Mouse (Mus musculus): Measurements from ENCODE around the gene Atp13a2. TPM values are rescaled to one million over a fixed set of nuclear protein-coding genes. Genes with fewer than 3 reads are reported as not detected.

The Atp13a2 gene
- polyA plus RNA-seq, 1 experiment from 2014 or later = 79.9 TPM

DNA sequence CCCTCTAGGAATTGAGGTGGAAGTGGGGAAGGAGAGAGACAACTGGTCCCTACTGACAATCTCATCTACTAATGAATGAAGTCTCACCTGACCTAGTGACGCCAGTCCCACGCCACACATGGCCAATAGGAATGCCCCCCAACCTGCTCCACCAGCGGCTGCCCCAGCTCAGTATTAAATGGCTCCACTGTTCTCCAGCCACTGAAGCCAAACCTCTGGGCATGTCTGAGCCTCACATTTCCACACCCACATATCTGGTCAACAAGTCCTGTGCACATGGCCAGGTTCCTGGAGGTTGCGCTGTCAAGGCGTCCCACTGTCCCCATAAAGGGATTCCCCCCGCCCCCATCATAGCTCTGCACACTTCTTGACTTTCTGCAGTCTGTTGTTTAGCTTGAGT is 2.1 kb upstream of the Atp13a2 start:
- DNase-seq (ENCODE audit: low spot score) = no peak
- Histone ChIP-seq H3K4me3 (ENCODE audit: low read depth, low read length) (no peak overlapping the region), H3K27me3 (replicated peaks; ENCODE audit: control insufficient read depth, insufficient read depth, low read length) (no peaks in the 10 kb centered on the region), H3K36me3 (ENCODE audit: control insufficient read depth, insufficient read depth, low read length) (peaks cover 4% of the 10 kb centered on the region), H3K27ac (ENCODE audit: low read depth, low read length) (no peak overlapping the region), H3K4me1 (ENCODE audit: control insufficient read depth, insufficient read depth, low read length) (peaks cover 16% of the 10 kb centered on the region), H3K4me2 (ENCODE audit: low read length) (no peak overlapping the region), H3K9ac (ENCODE audit: low read length) (no peak overlapping the region), H3K9me3 (replicated peaks; ENCODE audit: control insufficient read depth, low read length) (no peaks in the 10 kb centered on the region)
- ATAC-seq = no peak
- 92% methylated on average over 6 of the region's 6 CpGs for WGBS

- Histone ChIP-seq H3K4me1 (ENCODE audit: control insufficient read depth, insufficient read depth, low read length) (peaks cover 16% of the 10 kb centered on the region), H3K27me3 (replicated peaks; ENCODE audit: control insufficient read depth, insufficient read depth, low read length) (no peaks in the 10 kb centered on the region), H3K9ac (ENCODE audit: low read length) (peak overlapping the region; percentile 95), H3K4me3 (ENCODE audit: low read depth, low read length) (peak overlapping the region; percentile 87), H3K27ac (ENCODE audit: low read depth, low read length) (peak overlapping the region; percentile 75), H3K36me3 (ENCODE audit: control insufficient read depth, insufficient read depth, low read length) (peaks cover 7% of the 10 kb centered on the region; the same call in 1 of the 2 replicates), H3K9me3 (replicated peaks; ENCODE audit: control insufficient read depth, low read length) (no peaks in the 10 kb centered on the region), H3K4me2 (ENCODE audit: low read length) (peak overlapping the region; percentile 74)
- DNase-seq (ENCODE audit: low spot score) (peak; percentile 14), ATAC-seq (peak; percentile 35)
- 28% methylated on average over 14 of the region's 15 CpGs for WGBS
Observed at GRCm38 (mm10) chr4:140986024-140986710, 506 bp upstream of the Atp13a2 start.

DNA sequence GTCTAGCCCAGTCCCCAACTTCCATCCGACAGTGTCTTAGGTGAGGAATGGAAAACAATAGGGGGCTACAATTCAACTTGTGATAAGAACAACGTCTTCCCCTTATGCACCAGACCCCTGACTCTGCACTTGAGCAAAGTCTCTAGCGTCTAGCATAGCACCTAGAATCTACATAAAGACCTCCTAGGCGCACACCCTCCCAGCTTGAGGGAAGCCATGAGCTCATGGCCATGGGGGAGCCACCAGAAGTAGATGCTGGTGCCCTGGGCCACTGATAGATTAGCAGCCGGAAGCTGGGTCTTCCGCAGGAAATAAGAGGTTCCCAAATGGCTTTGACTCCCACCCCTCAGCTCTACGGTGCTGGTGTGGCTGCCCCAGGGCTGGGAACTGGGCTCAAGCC is 803 bp downstream of the Atp13a2 start:
- H3K4me1 ChIP-seq (ENCODE audit: control insufficient read depth, insufficient read depth, low read length) = peaks cover 16% of the 10 kb centered on the region
- H3K9ac ChIP-seq (ENCODE audit: low read length) = peak overlapping the region; percentile 95
- H3K27me3 ChIP-seq (replicated peaks; ENCODE audit: control insufficient read depth, insufficient read depth, low read length) = no peaks in the 10 kb centered on the region
- peaks cover 13% of the 10 kb centered on the region for H3K36me3 ChIP-seq (ENCODE audit: control insufficient read depth, insufficient read depth, low read length)
- no peaks in the 10 kb centered on the region for H3K9me3 ChIP-seq (replicated peaks; ENCODE audit: control insufficient read depth, low read length)
- H3K27ac ChIP-seq (ENCODE audit: low read depth, low read length) = no peak overlapping the region
- H3K4me2 ChIP-seq (ENCODE audit: low read length) = peak overlapping the region; percentile 74
- H3K4me3 ChIP-seq (ENCODE audit: low read depth, low read length) = peak overlapping the region; percentile 87
- ATAC-seq = no peak; the same call in 1 of the 2 replicates
- WGBS = 34% methylated on average over 7 of the region's 7 CpGs
- DNase-seq (ENCODE audit: low spot score) = peak; percentile 18

- no peaks in the 10 kb centered on the region for H3K27me3 ChIP-seq (replicated peaks; ENCODE audit: control insufficient read depth, insufficient read depth, low read length)
- no peak for ATAC-seq
- H3K27ac ChIP-seq (ENCODE audit: low read depth, low read length) = no peak overlapping the region
- 0 out of 2 replicates have a peak overlapping the region, but pooled peaks have one; percentile 13 for H3K9ac ChIP-seq (ENCODE audit: low read length)
- H3K36me3 ChIP-seq (ENCODE audit: control insufficient read depth, insufficient read depth, low read length) = peaks cover 25% of the 10 kb centered on the region
- DNase-seq (ENCODE audit: low spot score) = no peak
- peaks cover 11% of the 10 kb centered on the region for H3K4me1 ChIP-seq (ENCODE audit: control insufficient read depth, insufficient read depth, low read length)
- H3K9me3 ChIP-seq (replicated peaks; ENCODE audit: control insufficient read depth, low read length) = no peaks in the 10 kb centered on the region
- WGBS = 59% methylated on average over 7 of the region's 7 CpGs
- H3K4me2 ChIP-seq (ENCODE audit: low read length) = peak overlapping the region; percentile 74
- no peak overlapping the region for H3K4me3 ChIP-seq (ENCODE audit: low read depth, low read length)
Observed at GRCm38 (mm10) chr4:140988706-140989290, 2.1 kb downstream of the Atp13a2 start.

- ATAC-seq (no peak), DNase-seq (ENCODE audit: low spot score) (no peak)
- Histone ChIP-seq H3K27me3 (replicated peaks; ENCODE audit: control insufficient read depth, insufficient read depth, low read length) (no peaks in the 10 kb centered on the region), H3K4me2 (ENCODE audit: low read length) (no peak overlapping the region), H3K4me1 (ENCODE audit: control insufficient read depth, insufficient read depth, low read length) (peaks cover 11% of the 10 kb centered on the region), H3K9me3 (replicated peaks; ENCODE audit: control insufficient read depth, low read length) (no peaks in the 10 kb centered on the region), H3K9ac (ENCODE audit: low read length) (no peak overlapping the region), H3K36me3 (ENCODE audit: control insufficient read depth, insufficient read depth, low read length) (peaks cover 31% of the 10 kb centered on the region), H3K4me3 (ENCODE audit: low read depth, low read length) (no peak overlapping the region), H3K27ac (ENCODE audit: low read depth, low read length) (no peak overlapping the region)
- 97% methylated on average over 14 of the region's 14 CpGs for WGBS
Observed at GRCm38 (mm10) chr4:140989447-140989846, 2.8 kb downstream of the Atp13a2 start.

DNA sequence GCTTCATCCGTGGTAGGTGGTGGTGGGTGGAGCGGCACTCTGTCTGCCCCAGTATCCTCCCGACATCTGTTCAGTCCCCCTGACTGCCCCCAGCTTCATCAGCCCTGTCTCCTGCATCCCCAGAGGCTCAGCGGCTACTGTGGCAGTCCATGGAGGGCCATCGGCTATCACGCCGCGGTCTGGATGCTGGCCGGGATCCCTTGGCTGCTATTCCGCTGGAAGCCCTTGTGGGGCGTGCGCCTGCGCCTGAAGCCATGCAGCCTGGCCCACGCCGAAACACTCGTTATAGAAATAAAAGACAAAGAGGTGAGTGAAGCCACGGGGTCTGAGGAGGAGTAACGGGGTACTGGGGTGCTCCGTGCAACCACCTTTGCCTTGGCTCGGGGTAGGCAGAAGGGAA is 5.5 kb downstream of the Atp13a2 start:
- Histone ChIP-seq H3K4me1 (ENCODE audit: control insufficient read depth, insufficient read depth, low read length) (peaks cover 11% of the 10 kb centered on the region), H3K9ac (ENCODE audit: low read length) (no peak overlapping the region), H3K36me3 (ENCODE audit: control insufficient read depth, insufficient read depth, low read length) (peaks cover 59% of the 10 kb centered on the region), H3K9me3 (replicated peaks; ENCODE audit: control insufficient read depth, low read length) (no peaks in the 10 kb centered on the region), H3K4me3 (ENCODE audit: low read depth, low read length) (no peak overlapping the region), H3K27ac (ENCODE audit: low read depth, low read length) (no peak overlapping the region), H3K27me3 (replicated peaks; ENCODE audit: control insufficient read depth, insufficient read depth, low read length) (no peaks in the 10 kb centered on the region), H3K4me2 (ENCODE audit: low read length) (no peak overlapping the region)
- WGBS = 85% methylated on average over 20 of the region's 20 CpGs
- ATAC-seq (no peak), DNase-seq (ENCODE audit: low spot score) (no peak)

DNA sequence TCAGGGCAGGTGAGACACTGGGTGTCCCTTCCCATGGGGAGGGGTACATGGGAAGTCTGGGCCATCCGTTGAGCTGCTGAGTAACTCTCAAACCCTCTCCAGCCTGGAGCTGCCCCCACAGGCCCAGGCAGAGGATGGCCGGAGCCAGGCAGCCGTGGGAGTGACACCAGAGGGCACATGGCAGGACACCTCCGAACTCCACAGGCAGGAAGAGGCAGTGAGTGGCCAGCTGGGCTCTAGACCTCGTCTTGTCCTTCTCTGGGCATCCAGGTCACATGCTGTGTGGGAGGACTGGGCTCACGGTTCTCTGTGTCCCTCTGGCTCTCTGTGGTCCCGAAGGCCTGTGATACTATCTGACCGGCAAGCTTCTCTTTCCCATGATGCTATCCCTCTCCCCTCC is 7.2 kb downstream of the Atp13a2 start:
- Histone ChIP-seq H3K27me3 (replicated peaks; ENCODE audit: control insufficient read depth, insufficient read depth, low read length) (no peaks in the 10 kb centered on the region), H3K9me3 (replicated peaks; ENCODE audit: control insufficient read depth, low read length) (no peaks in the 10 kb centered on the region), H3K27ac (ENCODE audit: low read depth, low read length) (no peak overlapping the region), H3K4me2 (ENCODE audit: low read length) (no peak overlapping the region), H3K4me1 (ENCODE audit: control insufficient read depth, insufficient read depth, low read length) (no peaks in the 10 kb centered on the region; the same call in 1 of the 2 replicates), H3K9ac (ENCODE audit: low read length) (no peak overlapping the region), H3K36me3 (ENCODE audit: control insufficient read depth, insufficient read depth, low read length) (peaks cover 73% of the 10 kb centered on the region), H3K4me3 (ENCODE audit: low read depth, low read length) (no peak overlapping the region)
- no peak for DNase-seq (ENCODE audit: low spot score)
- WGBS = 89% methylated on average over 8 of the region's 8 CpGs
- ATAC-seq = no peak

- Histone ChIP-seq H3K36me3 (ENCODE audit: control insufficient read depth, insufficient read depth, low read length) (peaks cover 86% of the 10 kb centered on the region), H3K4me1 (ENCODE audit: control insufficient read depth, insufficient read depth, low read length) (no peaks in the 10 kb centered on the region), H3K9ac (ENCODE audit: low read length) (no peak overlapping the region), H3K27ac (ENCODE audit: low read depth, low read length) (no peak overlapping the region), H3K27me3 (replicated peaks; ENCODE audit: control insufficient read depth, insufficient read depth, low read length) (no peaks in the 10 kb centered on the region), H3K9me3 (replicated peaks; ENCODE audit: control insufficient read depth, low read length) (no peaks in the 10 kb centered on the region), H3K4me3 (ENCODE audit: low read depth, low read length) (no peak overlapping the region), H3K4me2 (ENCODE audit: low read length) (no peak overlapping the region)
- 89% methylated on average over 8 of the region's 8 CpGs for WGBS
- ATAC-seq (no peak), DNase-seq (ENCODE audit: low spot score) (no peak)
Observed at GRCm38 (mm10) chr4:140995811-140996210, 9.1 kb downstream of the Atp13a2 start.

DNA sequence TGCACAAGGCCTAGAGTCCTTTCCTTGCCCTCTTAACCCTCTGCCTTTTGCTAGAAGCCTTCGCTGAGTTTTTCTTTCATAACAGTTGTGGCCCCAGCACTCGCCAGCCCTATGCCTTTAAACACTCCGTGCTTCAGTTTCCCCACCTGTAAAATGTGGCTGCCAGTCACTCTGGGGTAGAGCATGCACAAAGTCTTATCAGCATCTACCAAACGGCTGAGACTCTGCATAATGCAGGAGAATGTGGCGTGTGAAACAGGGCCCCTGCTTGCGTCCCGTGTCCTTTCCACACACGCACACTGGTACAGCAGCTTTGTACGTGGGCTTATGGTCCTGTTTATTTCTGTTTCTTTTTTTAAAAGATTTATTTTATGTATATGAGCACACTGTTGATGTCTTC is 10.1 kb downstream of the Atp13a2 start:
- Histone ChIP-seq H3K4me3 (ENCODE audit: low read depth, low read length) (no peak overlapping the region), H3K27me3 (replicated peaks; ENCODE audit: control insufficient read depth, insufficient read depth, low read length) (no peaks in the 10 kb centered on the region), H3K36me3 (ENCODE audit: control insufficient read depth, insufficient read depth, low read length) (peaks cover 96% of the 10 kb centered on the region), H3K9ac (ENCODE audit: low read length) (no peak overlapping the region), H3K27ac (ENCODE audit: low read depth, low read length) (no peak overlapping the region), H3K4me2 (ENCODE audit: low read length) (no peak overlapping the region), H3K4me1 (ENCODE audit: control insufficient read depth, insufficient read depth, low read length) (no peaks in the 10 kb centered on the region), H3K9me3 (replicated peaks; ENCODE audit: control insufficient read depth, low read length) (no peaks in the 10 kb centered on the region)
- ATAC-seq (no peak), DNase-seq (ENCODE audit: low spot score) (no peak)
- 95% methylated on average over 9 of the region's 9 CpGs for WGBS

Measured in forebrain, embryonic 14.5 days (tissue).